Mouse (Mus musculus): Measurements from ENCODE around the gene Trdmt1.

Trdmt1 gene

GRCm38 (mm10) chr2:13557145-13558030, 12.9 kb upstream of the Trdmt1 start:
- DNase-seq (ENCODE audit: low read depth, low spot score), result no peak

GRCm38 (mm10) chr2:13556239-13556638, 11.8 kb upstream of the Trdmt1 start:
- DNase-seq (ENCODE audit: low read depth, low spot score), result no peak

GRCm38 (mm10) chr2:13553966-13554365, 9.5 kb upstream of the Trdmt1 start:
- DNase-seq (ENCODE audit: low read depth, low spot score), result no peak

DNA sequence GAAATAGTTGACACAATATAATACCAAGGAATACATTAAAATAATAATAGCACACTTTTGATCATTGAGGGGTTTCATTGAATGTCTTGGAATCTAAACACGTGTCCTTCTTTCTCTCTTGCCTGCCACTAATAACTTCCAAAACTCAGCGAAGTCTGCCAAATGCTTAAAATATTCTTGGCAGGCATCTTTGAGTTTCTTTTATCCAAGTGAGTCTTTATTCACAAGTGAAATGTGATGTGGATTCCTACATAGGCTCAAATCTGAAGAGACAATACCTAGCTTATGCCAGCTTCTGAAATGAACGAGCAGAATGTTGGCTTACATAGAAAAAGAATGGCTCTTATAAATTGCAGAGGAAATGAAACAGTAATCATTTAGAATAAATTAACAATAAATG, 4.3 kb upstream of the Trdmt1 start:
- no peak for DNase-seq (ENCODE audit: low read depth, low spot score)

DNA sequence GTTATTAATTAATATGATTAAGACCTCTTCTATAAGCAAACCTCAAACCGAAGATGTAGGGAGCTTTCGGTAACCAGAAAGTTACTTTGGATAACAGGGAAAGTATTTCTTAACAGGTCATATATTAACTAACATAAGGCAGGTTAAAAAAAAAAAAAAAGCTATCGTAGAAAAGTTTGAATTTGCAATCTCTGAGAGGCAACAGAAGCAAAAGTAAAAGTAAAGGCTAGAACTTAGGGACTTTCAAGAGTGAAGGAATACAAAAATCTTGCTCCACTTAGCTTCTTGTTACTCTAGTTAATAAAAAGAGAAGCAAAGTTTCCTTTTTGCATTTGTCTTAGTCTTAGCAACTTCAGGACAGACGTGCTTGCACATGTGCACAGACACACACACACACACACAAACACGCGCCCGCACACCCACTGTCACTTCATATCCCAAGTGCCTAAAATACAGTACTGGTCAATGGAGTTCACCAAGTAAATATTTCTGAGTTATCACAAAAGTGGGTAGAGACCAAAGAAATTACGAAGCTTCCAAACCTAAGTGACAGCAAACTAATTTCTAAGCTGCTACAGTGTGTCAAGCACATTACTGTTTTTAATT, 846 bp downstream of the Trdmt1 start:
- no peak for DNase-seq (ENCODE audit: low read depth, low spot score)

DNA sequence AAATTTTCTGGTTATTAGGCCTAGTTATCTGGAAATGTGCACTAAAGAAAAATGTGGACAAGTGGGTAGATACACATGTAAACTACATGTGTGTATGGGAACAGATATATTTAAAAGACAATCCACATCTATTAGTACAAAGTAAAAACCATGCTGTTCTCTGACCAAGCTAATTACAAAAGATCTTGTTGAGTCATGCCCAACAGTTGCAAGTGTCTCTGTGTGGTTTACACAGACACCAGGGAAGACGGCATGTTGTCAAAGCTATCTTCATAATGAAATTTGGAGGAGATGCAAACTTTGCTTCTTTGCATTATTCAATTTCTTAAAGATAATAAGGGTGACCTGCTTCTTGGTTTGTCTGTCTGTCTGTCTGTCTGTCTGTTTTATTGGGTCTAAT, 4.6 kb downstream of the Trdmt1 start:
- no peak for DNase-seq (ENCODE audit: low read depth, low spot score)

- DNase-seq (ENCODE audit: low read depth, low spot score), result no peak
Measured at GRCm38 (mm10) chr2:13538704-13539377, 5.6 kb downstream of the Trdmt1 start.

DNA sequence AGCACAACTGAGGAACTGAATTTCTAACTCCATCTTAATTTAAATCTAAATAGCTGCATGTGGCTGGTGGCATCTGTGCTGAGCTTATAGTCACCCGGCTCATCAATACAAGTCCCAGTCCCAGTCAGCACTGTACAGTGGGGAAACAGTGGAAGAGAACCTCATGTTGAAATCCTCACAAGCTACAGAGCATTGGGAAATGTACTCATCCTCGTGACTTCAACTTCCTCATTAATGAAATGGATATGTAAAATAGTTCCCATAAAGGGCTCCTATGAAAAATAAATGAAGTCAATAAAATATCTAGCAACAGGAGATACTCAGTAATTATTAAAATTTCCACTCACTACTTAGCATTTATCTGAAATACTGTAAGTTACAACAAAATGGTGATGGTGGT, 6.2 kb downstream of the Trdmt1 start:
- peak; percentile 11 for DNase-seq (ENCODE audit: low read depth, low spot score)

DNA sequence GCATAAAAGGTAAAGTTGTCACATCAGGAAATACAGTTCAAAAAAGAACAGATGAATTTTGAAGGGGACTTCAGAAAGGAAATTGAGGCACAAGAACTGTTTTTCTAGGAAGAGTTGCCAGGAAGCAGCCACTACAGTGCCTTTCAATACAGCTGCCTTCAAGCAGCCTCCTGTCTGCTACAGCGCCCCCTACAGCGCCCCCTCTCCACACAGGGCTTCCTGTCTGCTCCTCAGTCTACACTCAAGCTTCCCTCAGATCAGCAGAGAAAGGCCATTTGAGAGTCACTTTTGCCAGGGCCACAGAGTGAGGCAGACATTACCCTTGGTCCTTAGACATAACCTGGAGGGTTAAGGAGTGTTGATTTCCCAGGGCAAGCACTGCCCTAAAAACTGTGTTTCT, 6.7 kb downstream of the Trdmt1 start:
- DNase-seq (ENCODE audit: low read depth, low spot score), result no peak

DNA sequence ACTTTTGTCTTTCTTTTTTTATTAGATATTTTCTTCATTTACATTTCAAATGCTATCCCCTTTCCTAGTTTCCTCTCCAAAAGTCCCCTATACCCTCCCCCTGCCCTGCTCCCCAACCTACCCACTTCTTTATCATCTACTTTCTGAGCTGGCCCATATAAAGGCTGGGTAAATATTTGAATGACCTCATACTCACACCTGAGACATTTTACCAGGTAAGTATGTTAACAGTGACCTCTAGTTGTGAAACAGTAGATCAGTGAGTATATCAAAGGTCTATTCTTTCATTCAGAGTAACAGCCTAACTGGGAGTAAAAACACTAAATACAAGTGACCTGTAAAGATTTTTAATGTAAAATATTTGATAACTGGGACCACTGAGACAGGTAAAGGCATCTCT, 7.7 kb downstream of the Trdmt1 start:
- no peak for DNase-seq (ENCODE audit: low read depth, low spot score)

DNA sequence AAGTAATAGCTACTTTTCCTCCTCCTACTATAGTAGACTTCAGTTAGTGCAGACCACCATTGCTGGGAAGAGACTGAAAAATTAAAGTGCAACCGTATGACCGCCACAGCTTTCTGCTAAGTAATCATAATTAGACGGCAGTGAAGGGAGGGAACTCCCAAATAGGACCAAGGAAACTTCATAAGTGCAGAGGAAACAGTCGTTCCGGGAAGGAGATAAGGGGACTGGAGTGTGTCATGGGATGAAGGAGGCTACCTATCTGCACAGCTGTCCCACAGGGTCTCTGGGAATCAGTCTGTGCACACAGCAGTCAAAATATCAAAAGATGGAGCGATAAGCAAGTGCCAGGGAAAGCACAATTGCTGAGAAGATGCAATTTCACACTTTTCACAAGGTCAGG, 13.8 kb downstream of the Trdmt1 start:
- DNase-seq (ENCODE audit: low read depth, low spot score), result no peak

GRCm38 (mm10) chr2:13529253-13529933, 15.1 kb downstream of the Trdmt1 start:
- no peak for DNase-seq (ENCODE audit: low read depth, low spot score)

DNA sequence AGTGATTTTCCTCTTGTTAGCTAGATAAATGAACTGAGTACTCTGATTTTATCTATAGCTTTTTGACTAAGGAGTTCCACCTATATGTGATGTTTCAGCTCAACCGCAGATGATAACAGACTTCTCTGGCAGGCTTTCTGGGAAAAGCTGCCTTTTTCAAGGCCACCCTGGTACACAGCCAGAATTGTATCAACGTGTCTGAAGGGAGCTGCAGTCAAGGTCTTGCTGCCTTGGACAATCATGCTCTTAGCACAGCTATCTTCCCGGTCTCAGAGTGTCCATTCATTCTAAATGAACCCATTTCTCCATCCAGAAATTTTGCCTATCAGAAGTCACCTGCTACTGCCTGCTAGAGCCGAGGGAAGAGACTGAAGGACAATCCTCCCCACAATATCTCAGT, 16.9 kb downstream of the Trdmt1 start:
- DNase-seq (ENCODE audit: low read depth, low spot score), result no peak

GRCm38 (mm10) chr2:13527125-13527524, 17.3 kb downstream of the Trdmt1 start:
- no peak for DNase-seq (ENCODE audit: low read depth, low spot score)

- DNase-seq (ENCODE audit: low read depth, low spot score), result no peak
Measured at GRCm38 (mm10) chr2:13526205-13526604, 18.3 kb downstream of the Trdmt1 start.

DNA sequence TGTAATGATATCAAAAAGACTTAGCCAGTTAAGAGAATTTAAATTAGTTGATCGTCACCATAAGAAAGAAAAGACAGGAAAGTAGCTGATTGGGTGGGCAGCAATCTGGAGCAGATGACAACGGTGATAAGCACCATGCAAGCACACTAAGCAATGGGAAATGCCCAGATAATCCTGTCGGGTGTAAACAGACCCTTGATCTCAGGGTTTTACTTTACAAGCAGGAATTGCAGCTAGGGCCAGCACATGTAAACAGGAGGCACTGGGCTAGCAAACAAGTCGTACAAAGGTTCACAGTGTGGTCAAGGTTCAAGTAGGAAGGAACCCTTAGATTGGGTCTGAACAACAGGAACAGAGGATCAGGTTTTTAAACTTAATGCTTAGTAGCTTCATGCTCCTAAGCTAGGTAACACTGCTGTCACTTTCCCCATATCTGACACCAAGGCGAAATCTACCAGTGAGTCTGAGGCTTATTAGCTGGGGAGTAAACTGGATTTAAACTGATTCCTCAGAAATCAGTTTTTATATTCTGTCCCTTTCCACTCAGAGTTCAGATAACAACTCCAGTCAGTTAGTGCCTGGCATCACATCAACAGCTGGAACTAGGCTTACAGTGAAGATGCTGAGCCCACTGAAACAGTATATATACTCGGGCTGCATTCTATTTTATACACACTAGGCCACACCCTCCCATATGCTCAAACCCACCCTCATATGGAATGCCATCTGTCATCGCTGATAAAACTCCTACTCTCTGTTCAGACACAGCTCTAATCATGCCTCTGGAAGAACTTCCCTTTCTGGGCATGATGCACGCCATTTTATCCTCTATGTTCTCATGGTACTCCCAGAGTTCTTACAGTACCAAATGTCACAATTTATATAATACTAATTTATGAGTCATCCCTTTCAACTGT, 20.7 kb downstream of the Trdmt1 start:
- no peak for DNase-seq (ENCODE audit: low read depth, low spot score)

- DNase-seq (ENCODE audit: low read depth, low spot score), result no peak
Measured at GRCm38 (mm10) chr2:13522106-13522505, 22.4 kb downstream of the Trdmt1 start.

GRCm38 (mm10) chr2:13514949-13515348, 29.5 kb downstream of the Trdmt1 start:
- no peak for DNase-seq (ENCODE audit: low read depth, low spot score)

DNA sequence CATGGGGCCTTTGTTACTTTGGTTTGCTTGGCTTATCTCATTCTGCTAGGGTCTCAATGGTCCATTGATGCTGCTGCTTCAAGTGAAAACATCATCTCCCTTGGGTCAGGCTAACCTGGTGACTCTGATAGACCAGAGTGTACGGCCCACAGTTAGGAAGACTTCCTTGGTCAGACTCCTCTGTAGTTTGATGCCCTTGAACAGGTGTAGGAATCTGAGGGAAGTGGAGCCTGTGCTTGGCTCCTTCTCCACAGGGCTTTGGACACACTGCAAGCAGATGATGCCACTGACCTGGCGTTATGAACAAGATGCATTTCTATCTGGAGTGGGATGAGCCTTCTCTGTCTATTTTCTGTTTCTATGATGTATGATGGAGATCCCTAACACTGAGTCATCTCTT, 41.8 kb downstream of the Trdmt1 start:
- no peak for DNase-seq (ENCODE audit: low read depth, low spot score)

DNA sequence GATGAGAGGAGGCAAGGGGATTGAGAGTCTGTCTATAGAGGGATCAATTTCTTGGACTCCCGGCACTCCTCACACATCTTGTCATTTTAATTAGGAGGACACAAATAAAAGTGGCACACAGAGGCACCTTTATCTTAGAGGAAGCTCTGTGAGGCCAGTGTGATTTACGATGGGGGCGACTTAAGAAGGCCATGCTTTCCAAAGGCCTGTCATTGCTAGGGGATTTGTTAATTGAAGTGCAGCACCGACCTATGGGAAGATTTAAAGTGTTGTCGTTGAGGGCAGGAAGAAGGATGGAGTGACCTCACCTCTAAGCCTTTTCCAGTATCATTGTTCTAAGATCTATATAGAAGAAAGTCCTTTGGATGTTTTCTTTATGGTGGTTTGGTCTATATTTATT, 42.9 kb downstream of the Trdmt1 start:
- DNase-seq (ENCODE audit: low read depth, low spot score), result no peak

All from skeletal muscle tissue, adult 2 months (tissue).